Mouse (Mus musculus) kidney, adult 11 months (tissue): ENCODE measurements around the gene Lrig2.

Source experiments
- DNase-seq: peaks from one replicate; pipeline ENCODE4 v3.0.0; 2022

Lrig2 gene

GRCm38 (mm10) chr3:104501648-104502047 lies 10.1 kb downstream of the Lrig2 start:
- no peak for DNase-seq

GRCm38 (mm10) chr3:104500881-104501280 lies 10.8 kb downstream of the Lrig2 start:
- DNase-seq: peak; percentile 49

- no peak for DNase-seq
Measured at GRCm38 (mm10) chr3:104496176-104496575, 15.5 kb downstream of the Lrig2 start.

DNA sequence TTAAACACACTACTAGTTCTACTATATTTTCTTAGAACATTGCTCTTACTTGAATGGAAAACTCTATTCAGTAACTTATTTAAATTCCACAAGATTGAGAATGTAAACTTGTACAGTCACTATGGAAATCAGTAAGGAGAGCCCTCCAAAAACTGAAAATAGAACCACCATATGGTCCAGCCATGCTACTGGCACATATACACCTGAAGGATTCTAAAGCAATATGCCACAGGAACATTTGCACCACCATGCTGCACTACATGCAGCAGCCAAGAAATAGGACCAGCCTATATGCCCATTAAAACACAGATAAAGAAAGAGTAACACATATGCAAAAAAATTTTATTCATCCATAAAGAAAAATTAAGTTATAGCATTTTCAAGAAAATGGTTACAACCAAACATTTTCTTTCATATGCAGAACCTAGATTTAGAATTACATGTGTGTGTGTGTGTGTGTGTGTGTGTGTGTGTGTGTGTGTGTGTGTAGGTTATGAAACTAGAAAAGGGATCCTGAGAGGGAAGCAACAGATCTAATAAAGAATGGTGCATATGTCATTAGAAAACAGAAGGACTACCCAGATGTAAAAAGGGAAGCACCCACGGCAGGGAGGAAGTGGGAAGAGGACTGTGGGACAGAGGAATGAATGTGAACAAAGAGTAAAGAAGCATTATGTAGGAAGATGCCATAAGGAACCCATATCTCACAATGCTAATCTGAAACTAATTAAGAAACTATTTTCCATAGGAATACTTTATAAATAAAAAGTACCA lies 30.6 kb downstream of the Lrig2 start:
- DNase-seq: no peak

DNA sequence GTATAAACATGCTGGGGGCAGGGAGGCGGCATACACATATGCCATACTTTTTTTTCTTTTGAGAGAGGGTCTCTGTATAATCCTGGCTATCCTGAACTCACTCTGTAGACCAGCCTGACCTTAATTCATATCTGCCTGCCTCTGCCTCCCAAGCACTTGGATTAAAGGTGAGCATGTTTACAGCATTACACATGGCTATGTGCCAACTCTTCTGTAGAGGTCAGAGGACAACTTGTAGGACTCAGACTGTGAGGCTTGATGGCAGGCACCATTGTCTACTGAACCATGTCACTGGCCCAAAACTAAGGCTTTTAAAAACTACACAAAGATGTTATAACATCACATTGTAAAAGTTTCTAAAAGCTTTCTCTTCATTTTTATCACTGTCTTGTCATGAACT lies 33.7 kb downstream of the Lrig2 start:
- DNase-seq: peak; percentile 7

GRCm38 (mm10) chr3:104469421-104469820 lies 42.3 kb downstream of the Lrig2 start:
- DNase-seq: no peak

- no peak for DNase-seq
Measured at GRCm38 (mm10) chr3:104461226-104461625, 50.5 kb downstream of the Lrig2 start.

- no peak for DNase-seq
Measured at GRCm38 (mm10) chr3:104458588-104458987, 53.1 kb downstream of the Lrig2 start.

GRCm38 (mm10) chr3:104455506-104456275 lies 56.0 kb downstream of the Lrig2 start:
- DNase-seq: no peak

DNA sequence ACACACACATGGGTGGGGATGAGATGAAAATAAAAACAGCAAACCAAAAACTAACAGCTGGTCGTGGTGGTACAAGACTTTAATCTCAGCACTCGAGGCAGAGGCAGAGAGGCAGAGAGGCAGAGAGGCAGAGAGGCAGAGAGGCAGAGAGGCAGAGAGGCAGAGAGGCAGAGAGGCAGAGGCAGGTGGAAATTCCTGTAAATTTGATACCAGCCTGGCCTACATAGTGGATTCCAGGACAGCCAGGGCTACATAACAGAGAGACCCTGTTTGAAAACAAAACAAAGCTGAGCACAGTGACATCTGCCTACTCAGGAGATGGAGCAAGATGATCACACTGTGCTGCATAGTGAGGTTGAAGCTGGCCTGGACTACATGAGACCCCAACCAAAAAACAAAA lies 64.5 kb downstream of the Lrig2 start:
- DNase-seq: no peak

GRCm38 (mm10) chr3:104446689-104447088 lies 65.0 kb downstream of the Lrig2 start:
- no peak for DNase-seq

- no peak for DNase-seq
Measured at GRCm38 (mm10) chr3:104445576-104445975, 66.1 kb downstream of the Lrig2 start.

DNA sequence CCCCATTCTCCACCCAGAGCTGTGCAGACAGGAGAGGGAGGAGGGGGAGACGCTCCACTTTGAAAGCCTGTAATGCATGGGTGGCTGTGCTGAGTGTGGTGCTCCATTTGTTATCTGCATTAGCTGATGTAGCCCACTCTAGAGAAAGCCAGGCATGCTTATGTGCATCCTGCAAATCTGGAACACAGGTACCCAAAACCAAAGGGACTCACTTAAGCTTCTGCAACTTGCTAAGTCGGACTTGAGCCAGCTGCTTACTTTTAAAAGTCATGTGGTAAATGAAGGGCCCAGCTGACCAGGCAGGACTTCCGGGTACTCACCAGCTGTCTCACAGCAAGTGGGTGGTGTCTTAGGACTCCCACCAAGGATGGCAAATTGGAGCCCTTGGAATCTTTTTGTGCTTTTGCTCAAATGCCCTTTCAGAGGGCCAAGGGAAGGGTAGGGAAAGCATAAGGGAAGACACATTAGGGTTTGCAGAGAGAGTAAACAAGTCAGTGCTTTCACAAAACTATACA lies 66.7 kb downstream of the Lrig2 start:
- no peak for DNase-seq

DNA sequence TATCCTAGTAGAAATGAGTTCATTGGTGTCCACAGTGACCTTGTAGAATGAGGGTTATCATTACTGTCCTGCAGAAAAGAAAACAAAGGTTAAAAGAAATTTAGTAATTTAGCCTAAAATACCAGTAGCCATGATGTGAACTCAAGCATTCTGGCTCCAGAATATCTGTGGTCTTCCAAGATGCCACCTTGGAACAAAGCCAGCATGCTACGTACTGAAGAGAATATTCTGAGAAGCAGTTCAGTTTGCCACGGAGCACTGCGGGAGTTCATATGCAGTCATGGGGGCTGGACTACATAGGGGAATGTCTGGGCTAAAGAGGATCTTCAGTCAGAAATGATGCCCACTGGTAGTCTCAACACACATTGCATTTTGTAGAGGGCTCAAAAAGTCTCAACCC lies 67.6 kb downstream of the Lrig2 start:
- DNase-seq: no peak

DNA sequence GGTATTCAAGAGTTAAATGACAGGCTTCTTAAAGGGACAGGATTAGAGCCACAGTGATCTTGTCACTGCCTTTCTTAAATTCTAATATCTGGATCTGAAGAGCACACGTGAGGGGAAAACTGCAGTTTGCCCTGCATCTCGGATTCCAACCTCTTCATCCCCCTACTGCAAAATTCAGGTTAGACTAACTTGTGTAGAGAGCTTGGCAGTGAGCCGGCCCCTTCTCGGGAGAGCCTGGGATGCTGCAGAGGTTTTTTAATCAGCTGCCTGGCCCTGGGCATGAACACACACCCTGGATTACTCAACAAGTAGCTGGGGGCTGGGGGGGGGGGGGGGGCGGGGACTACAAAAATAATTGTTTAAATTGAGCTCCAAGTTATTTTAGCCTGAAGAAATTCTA lies 69.4 kb downstream of the Lrig2 start:
- DNase-seq: no peak

GRCm38 (mm10) chr3:104441870-104442283 lies 69.8 kb downstream of the Lrig2 start:
- DNase-seq: peak; percentile 93

- DNase-seq: no peak
Measured at GRCm38 (mm10) chr3:104441435-104441834, 70.3 kb downstream of the Lrig2 start.

DNA sequence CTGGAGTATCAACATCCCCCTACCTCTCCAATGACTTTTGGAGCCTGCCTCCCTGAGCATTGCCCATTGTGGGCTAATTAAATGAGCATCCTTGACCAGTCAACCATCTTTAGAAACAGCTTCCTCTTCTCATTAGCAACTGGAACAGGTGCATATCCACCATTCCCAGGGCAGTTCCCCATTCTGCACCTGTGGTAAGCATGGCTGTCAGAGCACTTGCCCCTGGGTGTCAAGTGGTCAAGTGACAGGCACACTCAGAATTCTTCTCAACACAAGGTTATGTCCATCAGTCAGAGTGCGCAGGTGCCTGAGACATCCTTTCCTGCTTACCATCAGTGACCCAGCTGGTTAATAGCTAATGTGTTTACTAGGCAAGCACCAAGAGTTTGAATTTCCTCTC lies 72.9 kb downstream of the Lrig2 start:
- no peak for DNase-seq

DNA sequence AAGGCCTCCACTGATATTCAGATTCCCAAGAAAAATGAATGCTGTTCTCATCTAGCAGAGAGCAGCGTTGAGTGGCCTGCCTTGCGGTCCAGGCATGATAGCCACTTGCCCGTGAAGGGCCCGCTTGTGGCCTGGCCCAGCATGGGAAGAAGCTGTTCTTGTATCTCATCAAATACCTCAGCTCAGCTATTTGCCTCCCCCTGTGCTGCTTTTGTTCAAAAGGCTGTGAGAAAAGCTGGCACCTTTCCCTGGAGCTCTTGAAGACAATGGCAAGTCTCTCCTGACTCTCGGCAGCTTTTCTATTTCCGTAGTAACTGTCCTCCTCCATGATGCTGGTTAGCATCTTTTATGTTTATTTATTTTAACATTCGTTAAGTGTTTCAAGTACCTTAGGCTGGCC lies 74.1 kb downstream of the Lrig2 start:
- no peak for DNase-seq

DNA sequence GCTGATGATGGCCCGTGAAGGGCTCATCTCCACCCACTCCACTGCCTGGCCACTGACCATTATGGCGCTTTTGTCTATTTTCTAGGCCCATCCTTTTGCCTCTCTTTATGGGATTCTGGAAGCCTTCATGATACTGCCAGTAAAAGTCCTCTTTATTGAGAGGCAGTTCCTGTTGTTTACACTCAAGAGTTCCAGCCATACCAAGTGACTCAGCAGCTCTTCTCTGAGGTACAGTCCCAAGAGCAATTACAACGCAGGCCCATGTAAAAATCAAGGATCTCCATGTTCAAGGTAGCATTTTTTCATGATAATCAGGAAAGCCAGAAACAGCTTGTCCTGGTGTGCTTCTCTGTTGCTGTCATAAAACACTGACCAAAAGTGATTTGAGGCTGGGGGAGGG lies 75.8 kb downstream of the Lrig2 start:
- DNase-seq: no peak

DNA sequence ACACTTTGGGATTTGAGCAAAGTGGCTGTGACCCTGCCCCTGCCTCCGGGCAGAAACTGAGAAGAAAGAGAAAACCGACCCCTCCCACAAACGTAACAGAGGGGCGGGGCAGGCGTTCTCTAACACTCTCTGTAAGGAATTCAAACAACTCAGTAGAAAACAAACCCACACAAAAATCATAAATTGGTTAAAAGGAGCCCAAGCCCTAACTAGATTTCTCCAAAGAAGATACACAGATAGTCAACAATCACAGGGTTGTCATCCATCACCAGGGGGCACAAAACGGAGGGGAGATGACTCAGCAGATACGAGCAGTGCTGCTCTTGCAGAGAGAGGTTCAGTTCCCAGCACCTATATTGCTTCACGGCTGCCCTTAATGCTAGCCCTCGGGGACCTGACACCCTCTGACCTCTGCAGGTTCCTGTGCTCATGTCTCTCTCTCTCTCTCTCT lies 77.4 kb downstream of the Lrig2 start:
- no peak for DNase-seq

GRCm38 (mm10) chr3:104432651-104433050 lies 79.1 kb downstream of the Lrig2 start:
- no peak for DNase-seq

DNA sequence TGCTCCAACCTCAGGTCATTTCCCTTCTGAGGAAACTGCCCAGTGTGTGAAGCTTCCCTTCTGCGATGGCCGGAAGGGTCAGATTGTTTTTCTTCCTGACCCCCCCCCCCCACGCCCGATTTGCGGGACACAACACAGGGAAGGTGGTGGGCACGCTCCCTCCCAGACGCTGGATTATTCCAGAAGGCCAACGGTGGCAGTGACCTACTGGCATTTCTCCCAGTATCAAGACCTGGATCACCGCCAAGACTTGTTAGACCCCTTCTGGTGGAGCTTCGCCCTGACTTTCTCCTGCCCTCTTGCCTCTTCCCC lies 79.9 kb downstream of the Lrig2 start:
- no peak for DNase-seq

DNA sequence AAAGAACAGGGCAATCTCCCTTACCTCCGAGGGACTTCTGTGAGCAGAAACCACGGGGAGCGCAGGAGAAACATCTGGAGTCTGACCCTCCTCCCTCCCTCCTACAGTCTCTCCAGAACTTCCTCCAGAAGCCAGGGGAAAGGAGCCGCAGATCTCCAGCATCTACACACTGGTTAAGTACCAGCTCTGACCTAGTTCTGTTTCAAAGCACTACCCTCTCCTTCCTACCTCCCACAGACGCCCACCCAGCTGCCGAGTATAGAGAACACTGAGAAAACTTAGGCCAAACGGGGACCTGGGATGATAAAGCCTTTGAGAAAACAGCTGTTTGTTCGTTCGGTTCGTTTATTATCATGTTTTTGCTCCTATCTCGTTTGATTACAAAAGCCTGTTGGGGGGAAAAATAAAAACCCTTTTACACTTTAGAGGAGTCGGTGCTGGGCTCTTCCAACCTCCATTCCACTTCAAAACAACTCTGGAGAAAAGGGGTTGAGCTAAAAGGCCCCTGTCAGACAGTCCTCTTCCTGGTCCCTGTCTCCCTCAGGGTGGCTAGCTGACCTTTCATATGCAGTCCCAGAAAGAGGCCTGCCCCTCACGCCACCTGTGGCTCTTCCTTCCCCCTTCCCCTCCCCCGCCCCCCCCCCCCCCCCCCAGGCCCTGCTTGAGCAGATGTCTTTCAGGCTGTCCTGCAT lies 80.4 kb downstream of the Lrig2 start:
- no peak for DNase-seq
